Mouse (Mus musculus) liver, adult 2 months (tissue): ENCODE data around the gene Slc45a3.

ENCODE experiments used
- CTCF ChIP-seq: fragments of 200-500 bp; IDR thresholded peaks from 2 replicates; pipeline ENCODE4 v1.5.1; 2011; ENCODE audit warnings: low read depth, low read length, control low read depth
- POLR2A ChIP-seq: fragments of 200-500 bp; IDR thresholded peaks from 2 replicates; pipeline ENCODE4 v1.6.1; 2011; ENCODE audit warnings: low read length, control low read depth; ENCODE audit not compliant: insufficient read depth; ENCODE audit errors: extremely low read depth

GRCm38 (mm10) chr1:131968556-131968955 lies 5.8 kb downstream of the Slc45a3 start:
- TF ChIP-seq POLR2A, result no peak
- no peak for TF ChIP-seq CTCF
